Mouse (Mus musculus) CH12.LX (cell line): ENCODE measurements around the gene Nfix. TPM values are rescaled to one million over a fixed set of nuclear protein-coding genes. Genes with fewer than 3 reads are reported as not detected.

Experiments
- DNase-seq: peaks from one replicate; pipeline ENCODE4 v3.0.0-alpha.2; 2013; ENCODE audit errors: extremely low read depth
- H3K27ac ChIP-seq: 2 replicates; pipeline ENCODE4 v1.5.1; 2012; ENCODE audit warnings: low read depth, mild to moderate bottlenecking, control low read depth, moderate library complexity; ENCODE audit not compliant: insufficient read depth
- H3K27me3 ChIP-seq: replicated peaks from 2 replicates; pipeline ENCODE3; 2012; ENCODE audit warnings: inconsistent platforms
- H3K36me3 ChIP-seq, 2 experiments: replicated peaks in 1 of 2; 2 replicates each; pipeline versions ENCODE3 to v1.6.1; 2012; ENCODE audit warnings: inconsistent platforms in 1 of 2, low read length in 1 of 2, mild to moderate bottlenecking in 1 of 2, mixed read lengths in 1 of 2, moderate library complexity in 1 of 2; ENCODE audit not compliant: control insufficient read depth in 1 of 2, insufficient read depth in 1 of 2
- H3K4me1 ChIP-seq, 2 experiments: 2 replicates each; pipeline ENCODE4 v1.6.1; 2012; ENCODE audit warnings: inconsistent platforms in 1 of 2, moderate library complexity in 1 of 2; ENCODE audit not compliant: insufficient read depth in 2 of 2, control insufficient read depth in 1 of 2
- H3K4me2 ChIP-seq: 2 replicates; pipeline ENCODE4 v1.6.1; 2012; ENCODE audit warnings: low read depth, mild to moderate bottlenecking, control low read depth; ENCODE audit not compliant: poor library complexity, insufficient read depth, severe bottlenecking
- H3K4me3 ChIP-seq, 3 experiments: fragments of 150-350 bp in 1 of 3; sonication (generic) in 1 of 3; replicated peaks in 1 of 3; 2 replicates each; pipeline versions ENCODE3 to v1.5.1; 2011 to 2012; ENCODE audit warnings: low read depth in 2 of 3, low read length in 2 of 3, mild to moderate bottlenecking in 2 of 3, moderate library complexity in 2 of 3, control low read depth in 1 of 3, improper control_type of control experiment in 1 of 3, inconsistent platforms in 1 of 3, mixed read lengths in 1 of 3; ENCODE audit not compliant: poor library complexity in 1 of 3
- H3K79me2 ChIP-seq: replicated peaks from 2 replicates; pipeline ENCODE4 v1.6.1; 2012; ENCODE audit warnings: mild to moderate bottlenecking, moderate library complexity; ENCODE audit not compliant: control insufficient read depth, poor library complexity, insufficient read depth, severe bottlenecking; ENCODE audit errors: extremely low read depth
- H3K9ac ChIP-seq: 2 replicates; pipeline ENCODE4 v1.6.1; 2012; ENCODE audit warnings: low read depth, mild to moderate bottlenecking, control low read depth, moderate library complexity; ENCODE audit not compliant: insufficient read depth
- H3K9me3 ChIP-seq: replicated peaks from 2 replicates; pipeline ENCODE3; 2012; ENCODE audit warnings: low read length, inconsistent platforms, mixed read lengths
- BHLHE40 ChIP-seq: IDR thresholded peaks from 2 replicates; pipeline ENCODE4 v1.6.1; 2011; ENCODE audit warnings: mild to moderate bottlenecking, low read depth, low read length, improper control_type of control experiment
- CHD1 ChIP-seq: IDR thresholded peaks from 2 replicates; pipeline ENCODE4 v1.6.1; 2012; ENCODE audit warnings: low read depth, low read length, improper control_type of control experiment, inconsistent platforms
- CHD2 ChIP-seq: IDR thresholded peaks from 2 replicates; pipeline ENCODE4 v1.6.1; 2011; ENCODE audit warnings: low read length, improper control_type of control experiment
- CTCF ChIP-seq, 2 experiments: IDR thresholded peaks in 1 of 2; conservative IDR thresholded peaks in 1 of 2; 2 replicates each; pipeline ENCODE4 v1.5.1; 2011 to 2012; ENCODE audit warnings: low read depth in 2 of 2, low read length in 2 of 2, improper control_type of control experiment in 1 of 2, inconsistent platforms in 1 of 2, mild to moderate bottlenecking in 1 of 2, moderate library complexity in 1 of 2
- E2F4 ChIP-seq: IDR thresholded peaks from 2 replicates; pipeline ENCODE4 v1.6.1; 2011; ENCODE audit warnings: low read depth, low read length, improper control_type of control experiment; ENCODE audit not compliant: insufficient replicate concordance
- EP300 ChIP-seq: IDR thresholded peaks from 2 replicates; pipeline ENCODE4 v1.6.1; 2011; ENCODE audit warnings: low read length, improper control_type of control experiment
- ETS1 ChIP-seq: conservative IDR thresholded peaks from 2 replicates; pipeline ENCODE4 v1.6.1; 2012; ENCODE audit warnings: low read depth, mild to moderate bottlenecking, inconsistent platforms, low read length, improper control_type of control experiment, moderate library complexity
- GABPA ChIP-seq: IDR thresholded peaks from 2 replicates; pipeline ENCODE4 v1.6.1; 2012; ENCODE audit warnings: low read depth, low read length, improper control_type of control experiment, inconsistent platforms; ENCODE audit not compliant: insufficient replicate concordance
- IRF4 ChIP-seq: IDR thresholded peaks from 2 replicates; pipeline ENCODE4 v1.6.1; 2014; ENCODE audit warnings: low read depth, mild to moderate bottlenecking, inconsistent platforms, low read length, improper control_type of control experiment
- JUND ChIP-seq: conservative IDR thresholded peaks from 2 replicates; pipeline ENCODE4 v1.6.1; 2011; ENCODE audit warnings: low read depth, low read length, improper control_type of control experiment
- KAT2A ChIP-seq: IDR thresholded peaks from 2 replicates; pipeline ENCODE4 v1.6.1; 2012; ENCODE audit warnings: low read length, improper control_type of control experiment, inconsistent platforms; ENCODE audit not compliant: insufficient replicate concordance
- MAFK ChIP-seq: IDR thresholded peaks from 2 replicates; pipeline ENCODE4 v1.6.1; 2011; ENCODE audit warnings: low read length, improper control_type of control experiment; ENCODE audit not compliant: insufficient replicate concordance
- MAX ChIP-seq: IDR thresholded peaks from 2 replicates; pipeline ENCODE4 v1.6.1; 2011; ENCODE audit warnings: low read length, improper control_type of control experiment
- MEF2A ChIP-seq: IDR thresholded peaks from 2 replicates; pipeline ENCODE4 v1.6.1; 2014; ENCODE audit warnings: low read depth, mild to moderate bottlenecking, inconsistent platforms, low read length, improper control_type of control experiment, borderline replicate concordance
- MYC ChIP-seq: IDR thresholded peaks from 2 replicates; pipeline ENCODE4 v1.6.1; 2011; ENCODE audit warnings: low read depth, mild to moderate bottlenecking, improper control_type of control experiment, low read length
- NELFE ChIP-seq: IDR thresholded peaks from 2 replicates; pipeline ENCODE4 v1.6.1; 2011; ENCODE audit warnings: low read depth, low read length, improper control_type of control experiment
- NRF1 ChIP-seq: IDR thresholded peaks from 2 replicates; pipeline ENCODE4 v1.6.1; 2014; ENCODE audit warnings: low read depth, mild to moderate bottlenecking, inconsistent platforms, low read length, improper control_type of control experiment, moderate library complexity
- PAX5 ChIP-seq: IDR thresholded peaks from 2 replicates; pipeline ENCODE4 v1.6.1; 2012; ENCODE audit warnings: low read length, inconsistent platforms, mixed read lengths
- POLR2A ChIP-seq: IDR thresholded peaks from 2 replicates; pipeline ENCODE4 v1.6.1; 2011; ENCODE audit warnings: low read depth, mild to moderate bottlenecking, improper control_type of control experiment, low read length
- POLR2AphosphoS2 ChIP-seq: IDR thresholded peaks from 2 replicates; pipeline ENCODE4 v1.6.1; 2011; ENCODE audit warnings: low read depth, low read length, improper control_type of control experiment
- RAD21 ChIP-seq: IDR thresholded peaks from 2 replicates; pipeline ENCODE4 v1.6.1; 2011; ENCODE audit warnings: low read depth, mild to moderate bottlenecking, low read length, improper control_type of control experiment, moderate library complexity
- RCOR1 ChIP-seq: conservative IDR thresholded peaks from 2 replicates; pipeline ENCODE4 v1.6.1; 2012; ENCODE audit warnings: low read depth, mild to moderate bottlenecking, inconsistent platforms, low read length, improper control_type of control experiment
- SIN3A ChIP-seq: IDR thresholded peaks from 2 replicates; pipeline ENCODE4 v1.6.1; 2012; ENCODE audit warnings: low read length, improper control_type of control experiment, inconsistent platforms
- SMC3 ChIP-seq: IDR thresholded peaks from 2 replicates; pipeline ENCODE4 v1.6.1; 2011; ENCODE audit warnings: low read depth, low read length, improper control_type of control experiment
- TCF12 ChIP-seq: IDR thresholded peaks from 2 replicates; pipeline ENCODE4 v1.6.1; 2014; ENCODE audit warnings: low read depth, mild to moderate bottlenecking, inconsistent platforms, low read length, improper control_type of control experiment
- UBTF ChIP-seq: IDR thresholded peaks from 2 replicates; pipeline ENCODE4 v1.6.1; 2012; ENCODE audit warnings: low read depth, mild to moderate bottlenecking, inconsistent platforms, low read length, improper control_type of control experiment, moderate library complexity
- USF1 ChIP-seq: IDR thresholded peaks from 2 replicates; pipeline ENCODE4 v1.6.1; 2014; ENCODE audit warnings: low read depth, mild to moderate bottlenecking, inconsistent platforms, low read length, improper control_type of control experiment
- USF2 ChIP-seq: conservative IDR thresholded peaks from 2 replicates; pipeline ENCODE4 v1.6.1; 2011; ENCODE audit warnings: low read depth, low read length, improper control_type of control experiment
- ZC3H11A ChIP-seq: IDR thresholded peaks from 2 replicates; pipeline ENCODE4 v1.6.1; 2012; ENCODE audit warnings: low read depth, mild to moderate bottlenecking, inconsistent platforms, low read length, improper control_type of control experiment
- ZKSCAN1 ChIP-seq: IDR thresholded peaks from 2 replicates; pipeline ENCODE4 v1.6.1; 2012; ENCODE audit warnings: low read depth, inconsistent platforms, low read length, improper control_type of control experiment, borderline replicate concordance
- ZMIZ1 ChIP-seq: IDR thresholded peaks from 2 replicates; pipeline ENCODE4 v1.6.1; 2012; ENCODE audit warnings: low read depth, mild to moderate bottlenecking, inconsistent platforms, low read length, improper control_type of control experiment
- ZNF384 ChIP-seq: IDR thresholded peaks from 2 replicates; pipeline ENCODE4 v1.6.1; 2012; ENCODE audit warnings: low read depth, low read length, improper control_type of control experiment, inconsistent platforms
- dilution Hi-C: fragments of 300-500 bp; cut with MboI; formaldehyde crosslinking; loops from 2 replicates; pipeline ENCODE4 v1.14.3; 2020; ENCODE audit warnings: low sequenced_read_pairs; ENCODE audit not compliant: extremely low pct_unique_long_range_greater_than_20kb, extremely low pct_ligation_motif_present
- in situ Hi-C: fragments of 300-500 bp; cut with MboI; formaldehyde crosslinking; loops from 3 replicates; pipeline ENCODE4 v1.14.3; 2019; ENCODE audit warnings: low sequenced_read_pairs, low pct_ligation_motif_present, low pct_unique_long_range_greater_than_20kb, mixed read lengths
- polyA plus RNA-seq: library from polyadenylated mRNA; unstranded; fragments of >175 nt; gene quantifications from 2 replicates; pipeline ENCODE4 v1.2.1, GENCODE M21; 2012; ENCODE audit warnings: low read depth; ENCODE audit not compliant: insufficient read length
- total RNA-seq, 2 experiments: library from RNA; depleted of rRNA; stranded (reverse); fragments of 300-350 nt in 1 of 2; fragments of >200 nt in 1 of 2; gene quantifications; 2 replicates each; pipeline ENCODE4 v1.2.3; 2012 to 2014

Gene Nfix
- total and polyA plus RNA-seq, 3 experiments = 0.09 to 10.5 (median 1.1) TPM

GRCm38 (mm10) chr8:84708071-84708541 lies 92.0 kb downstream of the Nfix start:
- no peak for DNase-seq
- Histone ChIP-seq H3K9ac (peak overlapping the region; percentile 22; the same call in 1 of the 2 replicates), H3K27ac (no peak overlapping the region), H3K4me3 (peak overlapping the region; percentile 52 to 68 (median 62)), H3K9me3 (peaks cover 2% of the 10 kb centered on the region), H3K4me2 (peak overlapping the region; percentile 71), H3K4me1 (peaks cover 11 to 65% of the 10 kb centered on the region in 2 experiments), H3K36me3 (peaks cover 4 to 25% of the 10 kb centered on the region in 2 experiments), H3K79me2 (peaks cover 8% of the 10 kb centered on the region), H3K27me3 (peaks cover 14% of the 10 kb centered on the region)
- TF ChIP-seq E2F4 = no peak
- in situ Hi-C loops (no loop called here), dilution Hi-C loops (no loop called here)

GRCm38 (mm10) chr8:84707267-84707883 lies 92.8 kb downstream of the Nfix start:
- H3K36me3 ChIP-seq = peaks cover 9 to 31% of the 10 kb centered on the region in 2 experiments
- DNase-seq = peak; percentile 75
- peaks cover 15% of the 10 kb centered on the region for H3K79me2 ChIP-seq
- dilution Hi-C loops = no loop called here
- peak overlapping the region; percentile 63 for H3K9ac ChIP-seq
- peaks cover 14 to 60% of the 10 kb centered on the region in 2 experiments for H3K4me1 ChIP-seq
- peak overlapping the region; percentile 71 for H3K4me2 ChIP-seq
- in situ Hi-C loops = no loop called here
- peaks cover 2% of the 10 kb centered on the region for H3K9me3 ChIP-seq
- peaks cover 12% of the 10 kb centered on the region for H3K27me3 ChIP-seq
- H3K4me3 ChIP-seq = peak overlapping the region; percentile 52 to 68 (median 62)
- H3K27ac ChIP-seq = peak overlapping the region; percentile 27
- TF ChIP-seq USF2 (no peak), USF1 (no peak), MAFK (no peak), MEF2A (no peak), CHD2 (no peak; the same call in 1 of the 2 replicates), SMC3 (peak; percentile 4; the same call in 1 of the 2 replicates), NELFE (no peak; the same call in 1 of the 2 replicates), POLR2A (peak; percentile 53; the same call in 1 of the 2 replicates), TCF12 (peak; percentile 60; the same call in 1 of the 2 replicates), SIN3A (no peak; the same call in 1 of the 2 replicates), POLR2AphosphoS2 (no peak), CTCF (conservative IDR thresholded peaks at IDR 0.05 in 1 of 2, IDR thresholded peaks at IDR 0.05 in 1 of 2; ENCODE audit: low read depth in 2 of 2, low read length in 2 of 2) (no peak), EP300 (no peak), BHLHE40 (peak; percentile 33), ZKSCAN1 (no peak), GABPA (no peak), RAD21 (no peak), KAT2A (no peak), ZC3H11A (no peak), PAX5 (no peak), UBTF (no peak; the same call in 1 of the 2 replicates), MYC (no peak), CHD1 (no peak), RCOR1 (no peak), NRF1 (no peak), ZNF384 (no peak), ZMIZ1 (peak; percentile 41), IRF4 (peak; percentile 21; the same call in 1 of the 2 replicates), MAX (no peak), JUND (no peak), E2F4 (no peak), ETS1 (no peak)
